In genomic region chrX:8075104-8075503, GRCm38 (mm10) we compare ENCODE assay signal across 7 mouse cellular contexts. TPM values are rescaled to one million over a fixed set of nuclear protein-coding genes. Genes with fewer than 3 reads are reported as not detected.
DNase-seq lines count a peak whose midpoint lies in the region; ATAC-seq and TF ChIP-seq lines count a peak whose summit lies in the region.

No protein-coding gene starts in this region.

- no peaks in the 10 kb centered on the region for H3K9me3 ChIP-seq in forebrain, embryonic 14.5 days (replicated peaks; ENCODE audit: control insufficient read depth, low read length)
- H3K9me3 ChIP-seq in liver, embryonic 12.5 days (replicated peaks) = no peaks in the 10 kb centered on the region

- TF ChIP-seq CTCF in testis, adult 2 months (IDR thresholded peaks at IDR 0.05; ENCODE audit: control insufficient read depth, insufficient read depth, insufficient replicate concordance, low read depth, low read length) = no peak

- H3K4me2 ChIP-seq in forebrain, embryonic 14.5 days (ENCODE audit: low read length) = peak overlapping the region; percentile 53
- peak overlapping the region; percentile 70 for H3K4me2 ChIP-seq in liver, embryonic 12.5 days

- peaks cover 7% of the 10 kb centered on the region for H3K4me1 ChIP-seq in testis, adult 2 months (ENCODE audit: control insufficient read depth, insufficient read depth, low read length)
- no peaks in the 10 kb centered on the region for H3K4me1 ChIP-seq in forebrain, embryonic 14.5 days (ENCODE audit: control insufficient read depth, insufficient read depth, low read length)
- H3K4me1 ChIP-seq in liver, embryonic 12.5 days = peaks cover 31% of the 10 kb centered on the region

- peak overlapping the region; percentile 77 for H3K27ac ChIP-seq in testis, adult 2 months (ENCODE audit: control insufficient read depth, insufficient read depth, low read depth, low read length)
- peak overlapping the region; percentile 65; the same call in 1 of the 2 replicates for H3K27ac ChIP-seq in forebrain, embryonic 14.5 days (ENCODE audit: low read depth, low read length)
- peak overlapping the region; percentile 87 for H3K27ac ChIP-seq in liver, embryonic 12.5 days

- H3K4me3 ChIP-seq in testis, adult 2 months (ENCODE audit: control insufficient read depth, low read depth, low read length) = peak overlapping the region; percentile 94
- H3K4me3 ChIP-seq in forebrain, embryonic 14.5 days (ENCODE audit: low read depth, low read length) = peak overlapping the region; percentile 31
- peak overlapping the region; percentile 73 for H3K4me3 ChIP-seq in liver, embryonic 12.5 days

- peak overlapping the region; percentile 51 for H3K9ac ChIP-seq in forebrain, embryonic 14.5 days (ENCODE audit: low read length)
- peak overlapping the region; percentile 64 for H3K9ac ChIP-seq in liver, embryonic 12.5 days

- no peaks in the 10 kb centered on the region for H3K27me3 ChIP-seq in testis, adult 2 months (ENCODE audit: control insufficient read depth, insufficient read depth, low read length)
- no peaks in the 10 kb centered on the region for H3K27me3 ChIP-seq in forebrain, embryonic 14.5 days (replicated peaks; ENCODE audit: control insufficient read depth, insufficient read depth, low read length)
- no peaks in the 10 kb centered on the region for H3K27me3 ChIP-seq in liver, embryonic 12.5 days (replicated peaks)

- intact Hi-C loops in left cerebral cortex, postnatal 36 days (cut with DNase I) = no loop called here

- WGBS in forebrain, embryonic 14.5 days = 43% methylated on average over 3 of the region's 3 CpGs
- 22% methylated on average over 3 of the region's 3 CpGs for WGBS in liver, embryonic 12.5 days (ENCODE audit: insufficient replicate concordance)

- peak; percentile 25; the same call in 1 of the 2 replicates for ATAC-seq in forebrain, embryonic 14.5 days
- ATAC-seq in liver, embryonic 12.5 days = peak; percentile 36

- DNase-seq in testis, postnatal 10 days (ENCODE audit: low spot score) = no peak
- no peak for DNase-seq in forebrain, embryonic 14.5 days (ENCODE audit: low spot score)
- no peak for DNase-seq in left cerebral cortex, postnatal 36 days (ENCODE audit: low spot score in 2 of 2)
- DNase-seq in adrenal gland, postnatal 36 days = no peak
- no peak for DNase-seq in kidney, adult 9 months

- no peak for TF ChIP-seq POLR2A in testis, adult 2 months (IDR thresholded peaks at IDR 0.05; ENCODE audit: control insufficient read depth, low read depth, low read length)

- no peaks in the 10 kb centered on the region for H3K36me3 ChIP-seq in testis, adult 2 months (ENCODE audit: control insufficient read depth, insufficient read depth, low read length)
- peaks cover 12% of the 10 kb centered on the region for H3K36me3 ChIP-seq in forebrain, embryonic 14.5 days (ENCODE audit: control insufficient read depth, insufficient read depth, low read length)
- peaks cover 26% of the 10 kb centered on the region for H3K36me3 ChIP-seq in liver, embryonic 12.5 days

RNA-seq across cellular contexts. Expression of gene Suv39h1, which starts 0.5 kb away (rescaled TPM):
- polyA plus RNA-seq in testis, adult 2 months (2012; rRNA removed) = 8.1 and 10.0 TPM in 2 replicates
- 42.8 and 47.7 TPM in 2 replicates for polyA plus RNA-seq in forebrain, embryonic 14.5 days (2014; fragmentation: Nextera tagmentation; extraction: Ambion mirVana)
- 57.1 and 57.5 TPM in 2 replicates for polyA plus RNA-seq in liver, embryonic 12.5 days (2016; fragmentation: Nextera tagmentation; extraction: Ambion mirVana)
- 10 to 100 TPM; 28.3 TPM for total RNA-seq in left cerebral cortex, postnatal 36 days (2021)
- 10 to 100 TPM; 11.0 to 15.1 TPM for total RNA-seq in adrenal gland, postnatal 36 days (2021)

RNA-seq across cellular contexts. Expression of gene Was, which starts 15.2 kb away (rescaled TPM):
- polyA plus RNA-seq in testis, adult 2 months (2012; rRNA removed) = 0.13 and 0.20 TPM in 2 replicates
- 0.15 and 0.33 TPM in 2 replicates for polyA plus RNA-seq in forebrain, embryonic 14.5 days (2014; fragmentation: Nextera tagmentation; extraction: Ambion mirVana)
- 3.2 and 3.5 TPM in 2 replicates for polyA plus RNA-seq in liver, embryonic 12.5 days (2016; fragmentation: Nextera tagmentation; extraction: Ambion mirVana)
- 1 to 10 TPM; 1.5 to 1.6 TPM for total RNA-seq in left cerebral cortex, postnatal 36 days (2021)
- 1 to 10 TPM; 1.7 to 2.3 TPM for total RNA-seq in adrenal gland, postnatal 36 days (2021)

RNA-seq across cellular contexts. Expression of gene Glod5, which starts 56.8 kb away (rescaled TPM):
- polyA plus RNA-seq in testis, adult 2 months (2012; rRNA removed) = not detected in 2 replicates
- polyA plus RNA-seq in forebrain, embryonic 14.5 days (2014; fragmentation: Nextera tagmentation; extraction: Ambion mirVana) = 0.46 TPM in 1 of 2 replicates, not detected in the other
- polyA plus RNA-seq in liver, embryonic 12.5 days (2016; fragmentation: Nextera tagmentation; extraction: Ambion mirVana) = 0.25 TPM in 1 of 2 replicates, not detected in the other
- under 1 TPM in 1 of 2 experiments, not detected in 1; 0.69 TPM for total RNA-seq in left cerebral cortex, postnatal 36 days (2021)
- not detected for total RNA-seq in adrenal gland, postnatal 36 days (2021)

RNA-seq across cellular contexts. Expression of gene Wdr13, which starts 57.6 kb away (rescaled TPM):
- polyA plus RNA-seq in testis, adult 2 months (2012; rRNA removed) = 70.5 and 78.2 TPM in 2 replicates
- 35.2 and 43.2 TPM in 2 replicates for polyA plus RNA-seq in forebrain, embryonic 14.5 days (2014; fragmentation: Nextera tagmentation; extraction: Ambion mirVana)
- polyA plus RNA-seq in liver, embryonic 12.5 days (2016; fragmentation: Nextera tagmentation; extraction: Ambion mirVana) = 9.4 and 9.9 TPM in 2 replicates
- 100 to 1,000 TPM; 203 TPM for total RNA-seq in left cerebral cortex, postnatal 36 days (2021)
- 10 to 100 TPM; 63.2 to 64.0 TPM for total RNA-seq in adrenal gland, postnatal 36 days (2021)

Comparison
In these comparisons a context has a peak if more than half of its experiments do, and no peak if none do; other contexts are left out.
1. H3K4me3 ChIP-seq: peak in every context shown above with its lines; median percentile 94 in testis, adult 2 months; 73 in liver, embryonic 12.5 days; 31 in forebrain, embryonic 14.5 days.